Mouse (Mus musculus) spleen, adult 2 months (tissue): ENCODE data around the gene Arrb2.

Source experiments
- CTCF ChIP-seq: fragments of 200-500 bp; IDR thresholded peaks from 2 replicates; pipeline ENCODE4 v1.5.1; 2011; ENCODE audit warnings: mild to moderate bottlenecking, inconsistent platforms; ENCODE audit not compliant: insufficient read depth, insufficient read length, insufficient replicate concordance; ENCODE audit errors: extremely low read depth
- POLR2A ChIP-seq: fragments of 200-500 bp; IDR thresholded peaks from 2 replicates; pipeline ENCODE4 v1.6.1; 2011; ENCODE audit warnings: low read depth, low read length, inconsistent platforms

- no peak for TF ChIP-seq CTCF
- TF ChIP-seq POLR2A = no peak
Observed at GRCm38 (mm10) chr11:70444667-70445066, 12.2 kb downstream of the Arrb2 start.
